Mouse (Mus musculus) splenic B cell, adult 2 months (primary cell): ENCODE results near the gene Aldh8a1.
A peak's percentile ranks its signal among the peaks of the same experiment; 100 is the strongest.

Experiments
- DNase-seq: peaks from one replicate; pipeline ENCODE4 v3.0.0-alpha.2; 2011; ENCODE audit warnings: low read depth, low spot score
- H3K27me3 ChIP-seq: 2 replicates; pipeline ENCODE4 v1.6.1; 2012; ENCODE audit warnings: mild to moderate bottlenecking, low read length, moderate library complexity, mixed read lengths; ENCODE audit not compliant: control insufficient read depth, poor library complexity, insufficient read depth, severe bottlenecking
- H3K36me3 ChIP-seq: 2 replicates; pipeline ENCODE4 v1.6.1; 2012; ENCODE audit warnings: mild to moderate bottlenecking, low read length, moderate library complexity, mixed read lengths; ENCODE audit not compliant: control insufficient read depth, poor library complexity, insufficient read depth, severe bottlenecking

Gene Aldh8a1

GRCm38 (mm10) chr10:21376682-21377473, at the start of gene Aldh8a1:
Gene Aldh8a1, plus strand, starts transcription at chr10:21377291.
- no peaks in the 10 kb centered on the region for H3K27me3 ChIP-seq
- H3K36me3 ChIP-seq = no peaks in the 10 kb centered on the region
- no peak for DNase-seq

DNA sequence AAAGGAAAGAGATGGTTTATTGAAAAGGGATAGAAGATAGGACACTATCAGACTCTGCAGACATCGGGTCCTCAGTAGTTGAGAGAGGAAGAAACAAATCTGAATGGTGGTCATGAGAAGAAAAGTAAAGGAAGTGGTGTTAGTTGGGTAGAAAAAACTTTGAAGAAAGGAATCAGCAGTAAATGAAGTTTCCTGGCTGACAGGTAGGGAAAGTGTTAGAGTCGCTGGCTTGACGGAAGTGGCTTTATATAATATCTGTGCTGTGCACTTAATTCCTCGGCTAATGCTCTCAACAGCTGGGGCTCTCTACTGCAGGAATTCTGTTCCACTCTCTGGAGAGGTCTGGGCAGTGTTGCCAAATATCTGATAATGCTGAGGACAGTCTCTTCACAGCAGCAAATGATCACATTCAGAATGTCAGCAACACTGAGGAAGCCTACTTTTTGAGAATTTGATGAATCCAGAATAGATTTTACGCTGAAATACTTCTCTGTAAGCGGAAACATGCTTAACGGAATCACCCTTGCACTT, 49.4 kb upstream of the Aldh8a1 start:
- H3K36me3 ChIP-seq = no peaks in the 10 kb centered on the region; the same call in 1 of the 2 replicates
- no peak for DNase-seq
- H3K27me3 ChIP-seq = no peaks in the 10 kb centered on the region

- H3K27me3 ChIP-seq = no peaks in the 10 kb centered on the region
- DNase-seq = no peak
Measured at GRCm38 (mm10) chr10:21334349-21335105, 42.6 kb upstream of the Aldh8a1 start.

GRCm38 (mm10) chr10:21335534-21335933, 41.6 kb upstream of the Aldh8a1 start:
- H3K27me3 ChIP-seq = no peaks in the 10 kb centered on the region
- no peak for DNase-seq
- H3K36me3 ChIP-seq = peaks cover 7% of the 10 kb centered on the region; the same call in 1 of the 2 replicates

More at GRCm38 (mm10) chr10:21334349-21335105, 42.6 kb upstream of the Aldh8a1 start:
- peaks cover 5% of the 10 kb centered on the region; the same call in 1 of the 2 replicates for H3K36me3 ChIP-seq

GRCm38 (mm10) chr10:21337191-21337590, 39.9 kb upstream of the Aldh8a1 start:
- Histone ChIP-seq H3K27me3 (no peaks in the 10 kb centered on the region), H3K36me3 (peaks cover 12% of the 10 kb centered on the region)
- DNase-seq = peak; percentile 64

- H3K27me3 ChIP-seq = no peaks in the 10 kb centered on the region
- DNase-seq = no peak
- peaks cover 9% of the 10 kb centered on the region for H3K36me3 ChIP-seq
Measured at GRCm38 (mm10) chr10:21341706-21342105, 35.4 kb upstream of the Aldh8a1 start.

- DNase-seq = no peak
- Histone ChIP-seq H3K36me3 (peaks cover 7% of the 10 kb centered on the region), H3K27me3 (no peaks in the 10 kb centered on the region)
Measured at GRCm38 (mm10) chr10:21342331-21343005, 34.6 kb upstream of the Aldh8a1 start.

GRCm38 (mm10) chr10:21347332-21347731, 29.8 kb upstream of the Aldh8a1 start:
- H3K27me3 ChIP-seq = no peaks in the 10 kb centered on the region
- peaks cover 4% of the 10 kb centered on the region; the same call in 1 of the 2 replicates for H3K36me3 ChIP-seq
- DNase-seq = no peak

DNA sequence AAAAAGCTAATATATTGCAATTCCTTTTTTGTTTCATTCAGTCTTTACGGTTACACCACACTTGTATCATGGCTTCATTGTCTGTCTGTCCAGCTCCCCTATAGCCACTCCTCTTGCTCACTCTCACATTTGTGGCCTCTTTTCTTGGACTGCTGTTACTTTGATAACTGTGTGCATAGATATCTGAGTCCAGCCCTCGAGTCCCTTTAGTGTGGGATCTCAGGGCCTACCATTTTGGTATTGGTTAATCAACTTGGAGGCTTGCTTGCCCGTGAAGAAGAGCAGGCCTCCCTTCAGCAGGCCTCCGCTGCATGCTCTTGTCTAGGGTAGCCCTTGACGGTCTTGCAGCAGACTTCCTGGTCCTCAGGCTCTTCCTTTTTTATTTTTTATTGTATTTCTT, 27.6 kb upstream of the Aldh8a1 start:
- Histone ChIP-seq H3K36me3 (peaks cover 4% of the 10 kb centered on the region; the same call in 1 of the 2 replicates), H3K27me3 (no peaks in the 10 kb centered on the region)
- no peak for DNase-seq

- no peaks in the 10 kb centered on the region for H3K27me3 ChIP-seq
- no peak for DNase-seq
- H3K36me3 ChIP-seq = peaks cover 4% of the 10 kb centered on the region; the same call in 1 of the 2 replicates
Measured at GRCm38 (mm10) chr10:21349946-21350345, 27.1 kb upstream of the Aldh8a1 start.

GRCm38 (mm10) chr10:21350531-21351515, 26.3 kb upstream of the Aldh8a1 start:
- Histone ChIP-seq H3K36me3 (peaks cover 4% of the 10 kb centered on the region; the same call in 1 of the 2 replicates), H3K27me3 (no peaks in the 10 kb centered on the region)
- DNase-seq = no peak

DNA sequence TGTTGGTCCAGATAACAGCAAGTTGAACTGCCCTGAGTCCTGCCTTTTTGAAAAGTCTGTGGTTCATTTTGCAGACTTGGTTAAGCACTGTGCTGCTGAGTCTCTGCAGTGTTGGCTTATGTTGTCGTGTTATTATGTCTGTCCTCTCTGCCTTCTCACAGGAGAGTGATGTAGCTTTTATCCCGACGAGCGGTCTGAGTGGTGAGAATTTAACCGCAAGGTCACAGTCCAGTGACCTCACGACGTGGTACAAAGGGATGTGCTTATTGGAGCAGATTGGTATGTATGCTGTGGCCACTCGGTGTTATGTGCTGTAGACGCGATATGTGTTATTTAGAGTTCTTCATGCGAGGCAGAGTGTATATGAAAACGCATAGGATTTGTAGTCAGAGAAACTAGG, 25.3 kb upstream of the Aldh8a1 start:
- Histone ChIP-seq H3K27me3 (no peaks in the 10 kb centered on the region), H3K36me3 (peaks cover 4% of the 10 kb centered on the region; the same call in 1 of the 2 replicates)
- DNase-seq = no peak

GRCm38 (mm10) chr10:21353890-21354289, 23.2 kb upstream of the Aldh8a1 start:
- Histone ChIP-seq H3K36me3 (peaks cover 4% of the 10 kb centered on the region; the same call in 1 of the 2 replicates), H3K27me3 (no peaks in the 10 kb centered on the region)
- DNase-seq = no peak
